Mouse (Mus musculus): ENCODE measurements around the gene Adamts7.

- no peak for TF ChIP-seq CTCF (conservative IDR thresholded peaks at IDR 0.05; ENCODE audit: low read length)
- TF ChIP-seq NANOG (IDR thresholded peaks at IDR 0.05; ENCODE audit: borderline replicate concordance, low read length) = no peak
- no peak for TF ChIP-seq POU5F1 (IDR thresholded peaks at IDR 0.05; ENCODE audit: borderline replicate concordance, low read length)
These were observed 77.7 kb downstream of the Adamts7 start for GRCm38 (mm10) chr9:90240560-90240959.

Data from E14TG2a.4 (cell line).